In genomic region chr11:120283542-120283941, GRCm38 (mm10) we compare ENCODE assay signal across 11 mouse cellular contexts. TPM values are rescaled to one million over a fixed set of nuclear protein-coding genes. Genes with fewer than 3 reads are reported as not detected.
A peak's percentile ranks its signal among the peaks of the same experiment; 100 is the strongest.
DNase-seq lines count a peak whose midpoint lies in the region; ATAC-seq lines count a peak whose summit lies in the region.
"Had no signal": no experiment of that assay in that cellular context is flagged by ENCODE, and none has a peak within 500 bp of the region (broad histone marks: within the 10 kb centered on the region; RNA-seq: fewer than 3 reads in every experiment).

No protein-coding gene starts in this region.

- no peaks in the 10 kb centered on the region for H3K9me3 ChIP-seq in hindbrain, embryonic 11.5 days (ENCODE audit: control insufficient read depth, low read length)
- no peaks in the 10 kb centered on the region for H3K9me3 ChIP-seq in hindbrain, embryonic 16.5 days (ENCODE audit: control insufficient read depth, low read length)
- no peaks in the 10 kb centered on the region for H3K9me3 ChIP-seq in heart, embryonic 10.5 days
- H3K9me3 ChIP-seq: hindbrain, embryonic 13.5 days; limb, embryonic 13.5 days had no signal

- no peak for DNase-seq in hindbrain, embryonic 11.5 days (ENCODE audit: low spot score)
- no peak for DNase-seq in heart, embryonic 10.5 days (ENCODE audit: low spot score)
- peak; percentile 69 for DNase-seq in kidney, adult 9 months
- DNase-seq in lung, postnatal 14 days: peak; percentile 49
- DNase-seq in adipocyte (ENCODE audit: low spot score): no peak
- DNase-seq in retina, embryonic 14.5 days (ENCODE audit: low spot score): no peak
- no peak for DNase-seq in c-Kit-positive CD71-positive TER-119-positive erythroid progenitor cells, embryonic 14.5 days (ENCODE audit: low spot score)
- DNase-seq: cerebellum, adult 9-11 months had no signal

- H3K27ac ChIP-seq in hindbrain, embryonic 11.5 days (ENCODE audit: low read depth, low read length): peak overlapping the region; percentile 5; the same call in 1 of the 2 replicates
- H3K27ac ChIP-seq in hindbrain, embryonic 16.5 days (ENCODE audit: low read depth, low read length): no peak overlapping the region
- H3K27ac ChIP-seq in heart, embryonic 10.5 days: peak overlapping the region; percentile 80
- H3K27ac ChIP-seq: hindbrain, embryonic 13.5 days; limb, embryonic 13.5 days had no signal

- H3K4me1 ChIP-seq in hindbrain, embryonic 11.5 days (replicated peaks; ENCODE audit: control insufficient read depth, insufficient read depth, low read length): peaks cover 11% of the 10 kb centered on the region
- H3K4me1 ChIP-seq in hindbrain, embryonic 16.5 days (ENCODE audit: control insufficient read depth, insufficient read depth, low read depth, low read length): peaks cover 23% of the 10 kb centered on the region
- peaks cover 70% of the 10 kb centered on the region for H3K4me1 ChIP-seq in heart, embryonic 10.5 days

- no peak overlapping the region for H3K4me2 ChIP-seq in hindbrain, embryonic 11.5 days (replicated peaks; ENCODE audit: low read depth, low read length)
- H3K4me2 ChIP-seq in hindbrain, embryonic 16.5 days (ENCODE audit: low read length): no peak overlapping the region
- H3K4me2 ChIP-seq: hindbrain, embryonic 13.5 days; limb, embryonic 13.5 days had no signal

- peaks cover 32% of the 10 kb centered on the region for H3K36me3 ChIP-seq in hindbrain, embryonic 11.5 days (ENCODE audit: control insufficient read depth, insufficient read depth, low read length)
- peaks cover 35% of the 10 kb centered on the region for H3K36me3 ChIP-seq in hindbrain, embryonic 16.5 days (ENCODE audit: control insufficient read depth, insufficient read depth, low read length)
- H3K36me3 ChIP-seq in heart, embryonic 10.5 days: peaks cover 100% of the 10 kb centered on the region

- no peak overlapping the region for H3K4me3 ChIP-seq in hindbrain, embryonic 11.5 days (ENCODE audit: low read depth, low read length)
- H3K4me3 ChIP-seq in hindbrain, embryonic 16.5 days (ENCODE audit: low read length): no peak overlapping the region
- H3K4me3 ChIP-seq in heart, embryonic 10.5 days: no peak overlapping the region
- H3K4me3 ChIP-seq: hindbrain, embryonic 13.5 days; limb, embryonic 13.5 days had no signal

- H3K27me3 ChIP-seq in hindbrain, embryonic 11.5 days (ENCODE audit: control insufficient read depth, insufficient read depth, low read length): no peaks in the 10 kb centered on the region
- no peaks in the 10 kb centered on the region for H3K27me3 ChIP-seq in hindbrain, embryonic 16.5 days (replicated peaks; ENCODE audit: control insufficient read depth, insufficient read depth, low read length)
- H3K27me3 ChIP-seq in heart, embryonic 10.5 days (ENCODE audit: insufficient read depth, poor library complexity, severe bottlenecking): no peaks in the 10 kb centered on the region
- H3K27me3 ChIP-seq: limb, embryonic 13.5 days had no signal

- WGBS in hindbrain, embryonic 11.5 days: 90% methylated on average over 5 of the region's 5 CpGs
- 86% methylated on average over 5 of the region's 5 CpGs for WGBS in hindbrain, embryonic 16.5 days
- 47% methylated on average over 5 of the region's 5 CpGs for WGBS in heart, embryonic 10.5 days

- H3K9ac ChIP-seq in hindbrain, embryonic 11.5 days (ENCODE audit: low read depth, low read length): no peak overlapping the region
- H3K9ac ChIP-seq in hindbrain, embryonic 16.5 days (ENCODE audit: low read depth, low read length): no peak overlapping the region
- H3K9ac ChIP-seq: hindbrain, embryonic 13.5 days; limb, embryonic 13.5 days had no signal

- ATAC-seq in hindbrain, embryonic 11.5 days (ENCODE audit: low FRiP score): no peak
- ATAC-seq in hindbrain, embryonic 16.5 days: no peak

RNA-seq across cellular contexts. Expression of gene Bahcc1, which starts 50.8 kb away (rescaled TPM):
- polyA plus RNA-seq in hindbrain, embryonic 11.5 days (2014; fragmentation: Nextera tagmentation; extraction: Ambion mirVana): 18.1 and 23.1 TPM in 2 replicates
- polyA plus RNA-seq in hindbrain, embryonic 16.5 days (2015; fragmentation: Nextera tagmentation; extraction: Ambion mirVana): 7.8 and 9.7 TPM in 2 replicates
- polyA plus RNA-seq in heart, embryonic 10.5 days (2016; fragmentation: Nextera tagmentation; extraction: Ambion mirVana): 7.7 and 12.9 TPM in 2 replicates

Comparison
In these comparisons a context has a peak if more than half of its experiments do, and no peak if none do; other contexts are left out.
1. DNase-seq: peak in kidney, adult 9 months (single experiment) and lung, postnatal 14 days (single experiment); none in hindbrain, embryonic 11.5 days (single experiment), heart, embryonic 10.5 days (single experiment), adipocyte (single experiment), retina, embryonic 14.5 days (single experiment) and c-Kit-positive CD71-positive TER-119-positive erythroid progenitor cells, embryonic 14.5 days (single experiment).